Mouse (Mus musculus) E14TG2a.4 (cell line): ENCODE measurements around the gene Trim10.

Source experiments
- CTCF ChIP-seq: conservative IDR thresholded peaks from 2 replicates; pipeline ENCODE4 v1.5.1; 2014; ENCODE audit warnings: low read length
- NANOG ChIP-seq: IDR thresholded peaks from 2 replicates; pipeline ENCODE4 v1.6.1; 2014; ENCODE audit warnings: borderline replicate concordance, low read length, mixed read lengths

DNA sequence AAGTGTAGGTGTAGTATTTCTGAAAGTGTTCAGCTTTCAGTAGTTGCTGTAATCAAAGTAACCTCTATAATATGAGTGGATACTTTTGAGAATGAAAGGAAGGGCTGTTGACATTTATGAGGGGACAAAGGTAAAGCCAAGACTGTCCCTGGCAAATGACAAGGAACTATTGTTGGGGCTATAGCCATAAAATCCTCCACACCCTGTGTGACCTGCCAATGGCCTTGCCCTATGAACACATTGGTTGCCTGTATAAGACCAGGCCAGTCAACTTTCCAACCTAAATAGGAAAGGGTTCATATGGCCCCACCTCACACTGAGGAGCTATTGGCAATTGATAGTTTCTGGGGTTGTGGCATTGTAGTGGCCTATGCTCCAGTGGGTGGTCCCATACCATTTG lies 27.7 kb downstream of the Trim10 start:
- TF ChIP-seq CTCF (no peak), NANOG (no peak)
